Mouse (Mus musculus) thymus, postnatal 36 days (tissue): ENCODE measurements around the gene D7Ertd443e.

Experiments used
- DNase-seq, 2 experiments: peaks; one replicate each; pipeline ENCODE4 v3.0.0; 2022; ENCODE audit warnings: mixed read lengths in 2 of 2

Gene D7Ertd443e

DNA sequence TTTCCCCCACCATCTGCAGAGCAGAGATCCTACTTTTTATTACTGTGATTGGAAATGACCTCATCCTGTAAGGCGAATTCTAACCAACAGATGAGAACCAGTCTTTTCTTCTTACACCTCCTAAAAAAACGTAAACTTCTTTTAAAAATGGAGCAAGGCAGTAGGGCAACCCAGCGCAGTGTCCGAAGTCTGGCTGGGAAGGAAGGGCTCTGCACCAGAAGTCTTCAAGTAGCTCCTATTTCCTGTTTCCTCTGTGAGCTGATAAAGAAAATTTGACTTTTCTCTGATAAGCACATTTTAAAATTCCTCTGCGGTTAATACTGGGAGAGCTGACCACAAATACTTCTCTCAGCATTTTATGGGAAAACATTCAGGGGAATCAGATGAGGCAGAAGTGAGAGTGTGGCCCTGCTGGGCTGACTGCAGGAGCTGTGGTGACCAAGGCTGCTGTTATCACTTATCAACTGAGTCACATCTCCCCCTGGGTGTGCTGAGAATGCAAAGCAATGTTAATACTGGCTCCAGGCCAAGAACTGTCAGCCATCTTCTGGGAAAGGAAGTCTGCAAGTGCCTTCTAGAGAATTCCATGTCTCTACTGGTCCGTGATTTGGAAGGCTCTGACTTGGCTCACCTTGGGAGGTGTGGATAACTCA is 97.8 kb downstream of the D7Ertd443e start:
- no peak for DNase-seq

- no peak for DNase-seq
Measured at GRCm38 (mm10) chr7:134272956-134273355, 112.5 kb downstream of the D7Ertd443e start.

DNA sequence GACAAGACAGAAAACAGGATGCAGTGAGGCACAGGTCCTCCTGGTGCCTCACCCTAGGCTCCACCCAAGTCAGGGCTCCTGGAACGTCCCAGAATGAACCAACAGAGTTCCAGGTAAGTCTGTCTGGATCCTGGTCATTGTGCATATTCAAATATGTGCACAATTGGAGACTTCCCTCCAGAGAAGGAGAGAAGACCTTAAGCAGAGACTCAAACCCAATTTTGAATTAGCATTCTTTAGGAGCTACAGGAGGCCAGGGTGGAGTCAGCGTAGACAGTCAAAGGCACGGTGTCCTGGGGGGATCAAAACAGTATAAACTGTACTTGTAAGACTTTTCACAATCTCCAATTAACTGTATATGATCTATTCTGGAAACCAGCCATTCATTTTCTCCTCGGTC is 113.0 kb downstream of the D7Ertd443e start:
- no peak for DNase-seq

DNA sequence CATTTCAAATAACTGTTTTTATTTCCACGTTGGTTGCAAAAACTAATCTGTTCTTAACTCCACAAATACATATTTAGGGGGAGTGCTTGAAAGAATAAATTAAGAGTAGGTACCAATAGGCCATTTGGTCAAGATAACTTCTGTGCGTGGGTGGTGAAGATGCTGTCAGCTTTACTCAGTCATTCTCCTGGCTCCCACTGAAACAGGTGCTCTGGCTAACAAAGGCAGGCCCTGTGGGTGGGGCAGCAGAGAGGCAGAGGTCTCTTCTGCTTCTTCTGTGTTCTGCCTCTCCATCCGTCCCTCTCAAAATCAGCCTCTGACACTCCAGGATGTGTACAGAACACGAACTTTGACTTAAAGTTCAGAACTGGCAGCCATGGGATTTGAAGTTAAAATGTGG is 119.7 kb downstream of the D7Ertd443e start:
- no peak for DNase-seq

DNA sequence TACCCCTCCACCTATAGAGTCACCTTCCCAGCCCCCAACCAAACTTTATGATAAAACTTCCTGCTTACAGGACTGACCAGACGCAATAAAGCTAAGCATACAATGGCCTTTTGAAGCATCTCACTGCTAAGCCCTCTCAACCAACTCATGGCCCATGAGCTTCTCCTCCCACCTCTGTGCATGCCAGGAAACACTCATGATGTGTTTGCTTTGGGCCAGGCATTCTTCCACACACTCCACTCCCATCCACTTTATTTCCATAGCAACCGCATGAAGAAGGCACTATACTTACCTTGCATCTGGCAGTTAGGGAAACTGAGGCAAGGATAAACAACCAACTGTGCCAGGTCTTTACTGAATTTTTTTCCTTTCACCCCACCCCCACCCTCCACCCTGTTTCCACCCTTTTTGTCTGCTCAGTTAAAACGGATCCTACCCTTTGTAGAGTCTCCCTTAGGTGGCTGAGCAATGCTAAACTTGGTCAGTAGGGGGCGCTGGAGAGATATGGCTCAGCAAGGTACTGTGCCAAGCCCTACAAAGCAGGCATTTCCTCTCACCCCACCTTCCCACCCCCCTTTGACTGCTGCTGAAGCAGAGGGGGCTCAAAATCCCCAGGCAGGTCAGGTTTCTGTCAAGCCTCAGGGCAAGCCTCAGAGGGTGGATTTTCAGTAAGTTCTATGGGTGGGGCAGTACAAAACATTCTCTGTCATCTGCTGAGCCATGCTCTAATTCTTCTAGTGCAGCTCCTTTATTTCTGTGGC is 122.1 kb downstream of the D7Ertd443e start:
- DNase-seq = peak; percentile 58 to 61

DNA sequence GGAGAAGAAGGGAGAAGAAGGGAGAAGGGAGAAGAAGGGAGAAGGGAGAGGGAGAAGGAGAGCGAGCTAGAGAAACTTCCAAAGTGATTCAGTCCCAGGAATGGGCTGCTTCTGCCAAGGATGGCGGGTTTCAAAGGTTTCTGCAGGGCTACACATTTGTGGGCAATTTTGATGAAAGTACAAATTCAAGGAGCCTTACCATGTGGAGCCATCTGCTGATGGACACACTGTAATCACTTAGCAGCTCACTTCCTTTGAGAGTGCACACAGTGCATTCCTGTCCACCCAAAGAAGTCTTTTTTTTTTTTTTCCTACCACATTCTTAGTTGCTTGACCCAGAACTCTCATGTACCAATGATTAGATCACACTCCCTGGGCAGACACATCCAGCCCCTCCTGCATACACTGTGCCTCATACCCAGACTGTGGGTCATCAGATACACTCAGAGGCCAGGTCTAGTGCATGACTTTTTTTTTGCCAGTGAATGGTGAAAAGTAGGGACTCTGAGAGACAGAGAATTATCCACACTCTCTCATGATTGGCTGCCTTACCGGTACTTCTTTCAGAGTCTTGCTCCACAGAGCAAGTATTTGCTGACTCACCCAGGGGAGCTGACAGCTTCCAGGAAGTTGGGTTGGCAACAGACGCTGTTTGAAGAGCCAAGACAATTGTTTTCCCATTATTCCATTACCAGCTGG is 124.3 kb downstream of the D7Ertd443e start:
- DNase-seq = no peak

DNA sequence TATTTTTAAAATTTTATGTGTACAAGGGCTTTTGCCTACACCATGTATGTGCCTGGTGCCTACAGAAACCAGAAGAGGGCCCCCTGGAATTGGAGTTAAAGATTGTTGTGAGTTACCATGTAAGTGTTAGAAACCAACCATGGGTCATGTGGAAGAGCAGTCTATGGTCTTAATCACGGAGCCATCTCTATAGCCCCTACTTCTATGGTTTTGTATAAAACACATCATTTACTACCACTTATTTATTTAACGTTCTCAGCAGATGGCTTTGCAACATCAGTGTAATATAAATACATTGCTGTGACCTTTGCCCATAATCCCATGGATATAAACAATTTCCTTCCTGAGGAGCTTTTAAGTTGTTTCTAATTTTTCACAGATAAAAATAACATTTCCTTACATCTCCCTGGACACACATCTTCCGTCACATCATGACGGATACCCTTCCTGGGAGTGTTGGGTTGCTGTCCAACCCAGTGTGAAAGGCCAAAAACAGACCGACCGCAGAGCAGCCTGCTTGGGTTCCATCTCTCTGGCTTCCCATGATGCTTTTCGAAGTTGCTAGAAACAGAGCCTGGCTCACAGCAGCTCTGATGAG is 135.1 kb downstream of the D7Ertd443e start:
- DNase-seq = no peak

- no peak for DNase-seq
Measured at GRCm38 (mm10) chr7:134248041-134248440, 137.4 kb downstream of the D7Ertd443e start.

- DNase-seq = no peak
Measured at GRCm38 (mm10) chr7:134246624-134247023, 138.8 kb downstream of the D7Ertd443e start.

DNA sequence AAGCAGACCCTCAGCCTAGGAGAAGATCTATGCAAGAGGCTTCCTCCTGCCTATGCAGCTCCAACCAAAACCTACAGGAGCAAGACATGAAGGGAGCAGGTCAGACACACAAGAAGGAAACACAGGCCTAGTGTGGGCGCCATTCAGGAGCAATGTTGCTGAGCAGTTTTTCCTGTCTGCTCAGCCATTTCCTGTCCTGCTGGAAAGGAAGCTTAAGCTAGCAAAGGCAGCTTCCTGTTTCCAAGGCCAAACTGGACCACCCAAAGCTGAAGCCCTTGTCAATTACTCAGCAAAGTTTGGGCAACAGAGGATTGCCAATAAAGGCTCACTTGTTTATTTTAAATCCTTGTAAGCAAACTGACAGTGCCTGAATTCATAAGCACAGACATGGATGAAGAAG is 142.7 kb downstream of the D7Ertd443e start:
- DNase-seq = no peak

DNA sequence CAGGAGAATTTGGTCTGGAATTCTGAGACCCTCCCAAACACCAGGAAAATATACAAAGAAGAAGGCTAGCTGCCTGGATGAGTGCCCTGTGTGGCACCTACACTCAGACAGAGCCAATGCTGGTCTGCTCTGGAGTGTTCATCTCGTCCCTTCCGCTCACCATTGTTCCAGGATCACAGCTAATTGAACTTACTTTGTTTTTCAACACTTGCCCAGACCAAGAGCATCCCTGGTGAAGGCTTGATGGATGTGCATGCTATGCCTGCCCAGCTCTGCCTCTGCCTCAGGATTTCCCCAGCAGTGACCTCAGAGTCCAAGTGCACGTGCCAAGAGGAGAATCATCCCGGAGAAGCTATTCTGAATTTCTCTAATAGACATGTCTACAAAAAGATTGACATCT is 144.2 kb downstream of the D7Ertd443e start:
- no peak for DNase-seq

DNA sequence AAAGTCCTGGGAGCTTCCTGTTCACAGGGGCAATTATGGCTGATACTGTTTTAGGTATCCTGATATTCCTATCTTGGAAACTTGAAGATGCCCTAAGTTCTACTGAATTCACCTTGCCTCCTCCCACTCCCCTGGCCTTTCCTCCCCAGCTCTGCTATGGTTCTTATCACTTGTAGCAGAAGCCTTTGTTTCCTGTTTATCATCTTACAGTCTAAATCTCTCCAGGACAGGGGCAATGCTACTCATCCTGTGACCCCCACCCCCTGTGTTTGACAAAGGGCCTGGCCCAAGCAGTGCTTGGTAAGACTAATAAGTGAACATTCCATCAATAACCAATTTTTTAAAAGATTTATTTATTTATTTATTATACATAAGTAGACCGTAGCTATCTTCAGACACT is 144.9 kb downstream of the D7Ertd443e start:
- DNase-seq = no peak

DNA sequence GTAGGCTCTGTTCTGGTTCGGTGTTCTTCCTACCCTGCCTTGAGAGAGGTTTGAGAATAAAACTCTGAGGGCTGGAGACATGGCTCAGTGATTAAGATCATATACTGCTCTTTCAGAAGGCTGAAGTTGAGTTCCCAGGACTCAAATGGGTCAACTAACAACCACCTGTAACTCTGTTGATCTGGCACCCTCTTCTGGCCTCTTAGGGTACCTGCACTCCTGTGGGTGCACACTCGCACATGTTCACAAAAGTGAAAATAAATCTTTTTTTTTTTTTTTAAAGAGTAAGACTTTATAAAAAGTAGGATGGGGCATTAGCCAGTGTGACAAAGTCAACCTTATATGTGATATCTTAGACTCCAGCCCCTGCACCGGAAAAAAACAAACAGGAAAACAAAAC is 146.6 kb downstream of the D7Ertd443e start:
- no peak for DNase-seq

GRCm38 (mm10) chr7:134237356-134237755 is 148.1 kb downstream of the D7Ertd443e start:
- DNase-seq = no peak

DNA sequence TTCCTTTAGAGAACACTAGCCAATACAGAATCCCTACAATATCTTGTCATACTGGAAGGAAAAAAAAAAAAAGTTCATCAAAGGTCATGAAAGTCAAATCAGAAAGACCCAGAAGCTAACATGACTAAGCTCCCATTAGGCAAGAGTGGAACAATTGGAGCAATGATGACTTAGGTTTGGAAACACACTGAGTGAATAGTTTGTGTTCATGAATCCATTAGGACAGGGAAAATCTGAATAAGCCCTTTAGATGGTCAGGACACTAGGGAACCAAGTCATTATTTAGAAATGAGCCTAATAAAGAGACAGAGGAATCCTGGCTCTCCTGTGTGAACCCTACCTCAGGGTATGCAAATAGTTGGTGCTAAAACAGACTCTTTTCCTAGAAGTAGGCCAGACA is 148.7 kb downstream of the D7Ertd443e start:
- no peak for DNase-seq

- no peak for DNase-seq
Measured at GRCm38 (mm10) chr7:134235552-134235951, 149.9 kb downstream of the D7Ertd443e start.

DNA sequence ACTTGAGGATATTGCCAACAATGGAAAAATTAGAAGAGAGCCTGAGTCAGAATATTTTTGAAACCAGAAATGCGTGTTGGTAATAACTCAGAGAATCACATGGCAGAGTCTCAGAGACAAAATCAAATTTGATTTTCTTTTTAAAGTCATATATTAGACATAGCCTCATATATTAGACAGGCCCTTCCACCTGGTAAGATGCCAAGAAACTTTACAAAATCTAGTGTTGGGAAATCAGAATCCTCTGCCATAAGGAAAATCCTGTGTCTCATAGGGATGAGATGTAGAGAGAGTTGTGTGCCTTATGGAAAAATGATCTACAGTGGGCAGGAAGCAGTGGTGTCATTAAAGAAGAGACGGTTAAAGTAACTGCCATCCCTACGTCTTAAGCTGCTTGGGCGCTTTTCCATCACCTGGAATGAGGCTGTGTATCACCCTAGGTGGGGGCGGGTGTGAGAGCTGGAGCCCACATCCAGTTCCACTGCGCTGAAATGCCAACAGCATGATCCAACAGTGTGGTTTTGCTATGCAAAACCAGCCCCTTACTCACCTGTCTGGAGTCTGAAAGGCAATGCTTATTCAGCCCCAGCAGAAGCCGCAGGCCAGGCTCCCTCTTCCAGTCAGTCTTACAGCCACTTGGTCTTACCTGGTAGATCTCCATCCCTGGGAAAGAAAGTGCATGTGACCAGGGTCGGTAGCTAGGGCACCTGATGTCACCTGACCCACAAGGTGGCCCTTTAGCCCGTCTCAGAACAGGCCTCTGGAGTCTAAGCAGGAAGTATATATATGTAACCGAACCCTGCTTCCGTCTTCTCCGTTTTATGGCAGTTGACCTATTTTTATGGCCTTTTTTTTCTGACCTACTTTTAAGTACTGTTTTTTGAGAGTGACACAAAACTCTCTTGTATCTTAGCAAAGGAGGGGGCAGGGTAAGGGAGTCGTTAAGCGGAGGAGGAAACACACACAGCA is 153.8 kb downstream of the D7Ertd443e start, which contains the start of gene Adam12:
Gene Adam12, minus strand, starts transcription at position 769 of the 969 bp plus-strand sequence.
- DNase-seq = peak; percentile 26 to 39

- DNase-seq = no peak
Measured at GRCm38 (mm10) chr7:134230708-134231107, 154.8 kb downstream of the D7Ertd443e start.

DNA sequence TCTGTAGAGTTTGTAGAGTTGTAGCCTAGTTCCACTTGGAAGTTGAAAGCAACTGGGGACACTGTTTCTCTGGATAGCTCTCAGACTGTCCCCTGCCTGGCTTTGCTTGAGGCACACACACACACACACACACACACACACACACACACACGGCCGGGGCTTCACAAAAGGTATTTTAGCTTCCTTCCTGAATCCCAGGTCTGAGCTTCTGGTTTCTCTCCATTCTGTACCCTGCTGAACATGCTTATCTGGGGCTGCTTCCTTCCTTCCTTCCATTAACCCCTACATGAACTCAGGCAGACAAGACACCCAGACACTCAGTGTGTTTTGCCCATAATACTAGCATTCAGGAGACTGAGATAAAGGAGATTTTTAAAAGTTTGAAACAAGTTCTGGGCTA is 155.6 kb downstream of the D7Ertd443e start:
- DNase-seq = no peak

GRCm38 (mm10) chr7:134227773-134228455 is 157.5 kb downstream of the D7Ertd443e start:
- DNase-seq = no peak

- DNase-seq = no peak
Measured at GRCm38 (mm10) chr7:134227101-134227500, 158.4 kb downstream of the D7Ertd443e start.

GRCm38 (mm10) chr7:134226231-134226630 is 159.2 kb downstream of the D7Ertd443e start:
- no peak for DNase-seq
